Mouse (Mus musculus) ES-E14 (cell line): Measurements from ENCODE around the gene Tmem132c.
"Not testable (repeated sequence)": the region's sequence is repeated elsewhere in the genome, so short reads cannot be mapped to it uniquely, and the experiment has no call there.

ENCODE experiments used
- CHD2 ChIP-seq: IDR thresholded peaks from 2 replicates; pipeline ENCODE4 v1.6.1; 2014; ENCODE audit warnings: mild to moderate bottlenecking, low read depth, low read length, inconsistent platforms
- HCFC1 ChIP-seq: IDR thresholded peaks from 2 replicates; pipeline ENCODE4 v1.6.1; 2012; ENCODE audit warnings: low read length, inconsistent platforms, borderline replicate concordance; ENCODE audit not compliant: insufficient read depth
- MAFK ChIP-seq: IDR thresholded peaks from 2 replicates; pipeline ENCODE4 v1.6.1; 2014; ENCODE audit warnings: mild to moderate bottlenecking, low read depth, low read length, inconsistent platforms; ENCODE audit not compliant: insufficient read depth
- ZC3H11A ChIP-seq: IDR thresholded peaks from 2 replicates; pipeline ENCODE4 v1.6.1; 2012; ENCODE audit warnings: low read depth, mild to moderate bottlenecking, inconsistent platforms, low read length, borderline replicate concordance
- ZNF384 ChIP-seq: IDR thresholded peaks from 2 replicates; pipeline ENCODE4 v1.6.1; 2012; ENCODE audit warnings: low read depth, low read length, inconsistent platforms

DNA sequence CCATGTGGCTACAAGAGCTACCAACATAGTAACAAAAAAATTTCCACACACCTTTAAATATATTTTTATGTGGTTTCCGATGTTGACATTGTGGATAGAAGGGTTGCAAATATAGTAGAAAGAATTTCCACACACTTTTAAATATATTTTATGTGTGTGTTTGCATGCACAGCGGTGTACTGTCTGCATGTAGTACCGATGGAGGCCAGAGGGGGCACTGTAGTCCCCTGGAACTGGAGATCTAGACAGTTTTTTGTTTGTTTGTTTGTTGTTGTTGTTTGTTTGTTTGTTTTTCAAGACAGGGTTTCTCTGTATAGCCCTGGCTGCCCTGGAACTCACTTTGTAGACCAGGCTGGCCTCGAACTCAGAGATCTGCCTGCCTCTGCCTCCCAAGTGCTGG lies 116.3 kb downstream of the Tmem132c start:
- TF ChIP-seq HCFC1, ZC3H11A, ZNF384, CHD2, MAFK: not testable (repeated sequence)
